Mouse (Mus musculus) embryonic facial prominence, embryonic 12.5 days (tissue): ENCODE data around the gene St6gal1. TPM values are rescaled to one million over a fixed set of nuclear protein-coding genes. Genes with fewer than 3 reads are reported as not detected.

Experiments used
- ATAC-seq: fragments of 200-750 bp; cut with Nextera tagmentation; 2 replicates; pipeline ENCODE4 v1.8.0; 2017; ENCODE audit not compliant: insufficient number of reproducible peaks, insufficient read depth, low FRiP score, low TSS enrichment
- H3K27ac ChIP-seq: fragments of 300-500 bp; sonication (generic); 2 replicates; pipeline ENCODE4 v1.5.1; 2016; ENCODE audit warnings: mild to moderate bottlenecking
- H3K27me3 ChIP-seq: fragments of 300-500 bp; sonication (generic); 2 replicates; pipeline ENCODE4 v1.6.1; 2016; ENCODE audit warnings: mild to moderate bottlenecking, moderate library complexity
- H3K36me3 ChIP-seq: fragments of 300-500 bp; sonication (generic); 2 replicates; pipeline ENCODE4 v1.6.1; 2016; ENCODE audit warnings: mild to moderate bottlenecking
- H3K4me1 ChIP-seq: fragments of 300-500 bp; sonication (generic); 2 replicates; pipeline ENCODE4 v1.6.1; 2016
- H3K4me2 ChIP-seq: fragments of 300-500 bp; sonication (generic); replicated peaks from 2 replicates; pipeline ENCODE4 v1.6.1; 2016; ENCODE audit warnings: mild to moderate bottlenecking, moderate library complexity
- H3K4me3 ChIP-seq: fragments of 300-500 bp; sonication (generic); 2 replicates; pipeline ENCODE4 v1.5.1; 2016; ENCODE audit warnings: mild to moderate bottlenecking
- H3K9ac ChIP-seq: fragments of 300-500 bp; sonication (generic); 2 replicates; pipeline ENCODE4 v1.6.1; 2016; ENCODE audit warnings: mild to moderate bottlenecking, moderate library complexity
- H3K9me3 ChIP-seq: fragments of 300-500 bp; sonication (generic); 2 replicates; pipeline ENCODE4 v1.6.1; 2016; ENCODE audit warnings: mild to moderate bottlenecking, moderate library complexity
- WGBS: fragments of 180-500 bp; shearing (Covaris S2); methylation state at CpG from one replicate; pipeline ENCODE4 v1.1.7; 2016; 5-methylcytosine and 5-hydroxymethylcytosine counted together
- polyA plus RNA-seq: library from polyadenylated mRNA; unstranded; fragments of >200 nt; fragmentation: Nextera tagmentation; extraction: Ambion mirVana; gene quantifications from 2 replicates; pipeline ENCODE4 v1.2.1, GENCODE M21; 2016

The St6gal1 gene
- polyA plus RNA-seq, 1 experiment from 2014 or later: 31.7 TPM

DNA sequence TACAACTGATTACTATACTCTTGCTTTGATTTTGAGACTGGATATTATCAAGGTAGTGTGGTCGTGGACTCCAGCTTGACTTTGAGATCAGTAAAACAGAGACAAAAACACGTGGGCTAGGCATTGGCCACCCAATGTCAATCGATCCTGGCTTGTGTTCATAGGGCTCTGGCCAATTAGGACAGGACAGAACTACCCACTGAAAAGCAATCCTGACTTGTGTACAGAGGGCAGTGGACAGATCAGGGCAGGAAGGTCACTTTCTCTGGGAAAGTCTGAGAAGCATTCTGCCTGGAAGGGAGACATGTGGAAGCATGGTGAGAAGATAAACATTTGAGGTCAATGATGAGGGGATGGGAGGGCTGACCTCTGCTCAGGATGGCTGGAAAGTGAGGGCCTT, 69.7 kb downstream of the St6gal1 start:
- Histone ChIP-seq H3K4me3 (no peak overlapping the region), H3K36me3 (no peaks in the 10 kb centered on the region), H3K9me3 (no peaks in the 10 kb centered on the region), H3K27me3 (no peaks in the 10 kb centered on the region), H3K9ac (no peak overlapping the region), H3K4me1 (no peaks in the 10 kb centered on the region), H3K27ac (no peak overlapping the region), H3K4me2 (no peak overlapping the region)
- ATAC-seq: no peak
- WGBS: 47% methylated on average over 3 of the region's 3 CpGs

DNA sequence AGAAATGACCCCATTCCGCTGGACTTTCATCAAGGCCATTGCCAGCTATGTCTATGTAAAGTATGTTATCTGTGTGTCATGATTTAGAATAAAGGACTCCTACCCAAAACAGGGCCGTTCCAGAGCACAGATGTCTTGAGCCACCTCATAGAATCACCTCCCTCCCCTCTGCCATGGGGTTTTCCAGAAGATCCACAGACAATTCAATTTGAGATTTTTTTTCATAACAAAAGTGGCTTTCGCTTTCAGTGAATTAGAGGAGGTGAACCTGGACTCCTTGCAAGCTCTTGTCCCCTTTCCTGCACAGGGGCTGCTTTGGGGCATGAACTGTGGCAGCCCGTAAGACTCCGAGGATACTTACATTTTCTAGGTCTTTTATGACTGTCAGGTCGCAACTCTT, 70.2 kb downstream of the St6gal1 start:
- H3K9me3 ChIP-seq: no peaks in the 10 kb centered on the region
- H3K36me3 ChIP-seq: no peaks in the 10 kb centered on the region
- H3K4me3 ChIP-seq: no peak overlapping the region
- 88% methylated on average over 6 of the region's 6 CpGs for WGBS
- H3K4me2 ChIP-seq: no peak overlapping the region
- H3K27ac ChIP-seq: no peak overlapping the region
- no peaks in the 10 kb centered on the region for H3K27me3 ChIP-seq
- H3K4me1 ChIP-seq: no peaks in the 10 kb centered on the region
- H3K9ac ChIP-seq: no peak overlapping the region
- no peak for ATAC-seq

DNA sequence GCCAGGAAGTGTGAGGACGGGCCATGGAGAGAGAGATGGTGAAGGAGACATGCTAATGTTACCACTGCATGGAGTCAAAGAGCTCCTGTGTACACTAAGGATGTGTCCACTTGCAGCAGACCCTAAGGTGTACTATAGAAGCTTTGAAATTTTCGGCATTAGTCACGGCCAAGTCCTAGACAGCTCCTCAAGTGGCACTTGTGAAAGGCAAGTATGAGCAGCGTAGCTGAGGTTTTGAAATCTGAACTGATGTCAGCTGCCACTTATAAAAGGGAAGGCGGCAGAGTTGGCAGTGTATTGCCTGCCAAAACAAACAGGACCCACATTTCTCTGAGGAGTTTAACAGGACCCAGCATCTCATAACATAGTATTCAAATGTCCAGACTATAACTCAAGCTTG, 71.2 kb downstream of the St6gal1 start:
- ATAC-seq: no peak
- Histone ChIP-seq H3K36me3 (no peaks in the 10 kb centered on the region), H3K4me2 (no peak overlapping the region), H3K9ac (no peak overlapping the region), H3K4me3 (no peak overlapping the region), H3K27ac (no peak overlapping the region), H3K27me3 (no peaks in the 10 kb centered on the region), H3K4me1 (no peaks in the 10 kb centered on the region), H3K9me3 (no peaks in the 10 kb centered on the region)
- whole genome bisulfite sequencing: 71% methylated on average over 5 of the region's 5 CpGs

DNA sequence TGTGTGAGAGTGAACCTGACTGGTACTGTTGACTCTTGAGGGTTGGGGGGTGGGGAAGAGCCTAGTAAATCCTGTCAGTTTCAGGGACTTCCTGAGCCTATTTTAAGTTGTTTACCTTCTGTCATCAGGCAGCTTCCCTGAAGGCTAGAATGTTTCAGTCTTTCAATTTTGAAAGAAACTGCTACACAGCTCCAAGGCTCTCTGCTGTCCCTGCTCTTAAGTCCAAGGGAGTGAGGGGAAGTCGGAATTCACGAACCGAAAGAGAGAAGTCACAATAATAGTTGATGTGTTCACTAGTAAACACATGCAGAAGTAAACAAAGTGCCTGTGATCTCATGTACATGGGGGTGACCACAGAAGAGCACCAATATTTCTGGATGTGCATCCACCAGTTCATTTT, 72.2 kb downstream of the St6gal1 start:
- no peaks in the 10 kb centered on the region for H3K36me3 ChIP-seq
- no peak overlapping the region for H3K9ac ChIP-seq
- no peaks in the 10 kb centered on the region for H3K27me3 ChIP-seq
- no peak overlapping the region for H3K4me2 ChIP-seq
- H3K9me3 ChIP-seq: no peaks in the 10 kb centered on the region
- H3K4me3 ChIP-seq: no peak overlapping the region
- H3K4me1 ChIP-seq: no peaks in the 10 kb centered on the region
- ATAC-seq: no peak
- H3K27ac ChIP-seq: no peak overlapping the region
- 90% methylated on average over 3 of the region's 3 CpGs for WGBS

DNA sequence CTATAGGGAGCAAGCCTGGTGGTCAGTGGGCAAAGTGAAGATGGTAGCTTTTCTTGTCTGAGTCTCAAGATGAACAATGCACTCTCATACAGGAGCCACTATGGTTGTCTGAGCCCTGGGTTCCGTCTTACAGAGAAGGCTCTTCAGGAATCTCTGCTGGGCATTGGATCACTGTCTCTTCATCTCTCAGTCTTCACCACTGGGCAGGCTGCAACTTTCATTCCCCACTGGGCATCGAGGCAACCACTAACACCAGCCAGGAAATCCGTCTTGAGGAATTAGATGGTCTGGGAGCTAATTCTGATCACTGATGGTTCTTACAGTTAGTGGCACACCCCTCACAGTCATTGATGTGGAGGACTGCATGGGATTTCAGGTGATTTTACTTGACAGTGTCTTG, 73.9 kb downstream of the St6gal1 start:
- H3K27me3 ChIP-seq: no peaks in the 10 kb centered on the region
- H3K4me3 ChIP-seq: no peak overlapping the region
- ATAC-seq: no peak
- no peaks in the 10 kb centered on the region for H3K4me1 ChIP-seq
- no peaks in the 10 kb centered on the region for H3K36me3 ChIP-seq
- no peak overlapping the region for H3K9ac ChIP-seq
- no peak overlapping the region for H3K27ac ChIP-seq
- no peak overlapping the region for H3K4me2 ChIP-seq
- H3K9me3 ChIP-seq: no peaks in the 10 kb centered on the region
- WGBS: 84% methylated on average over 3 of the region's 3 CpGs

DNA sequence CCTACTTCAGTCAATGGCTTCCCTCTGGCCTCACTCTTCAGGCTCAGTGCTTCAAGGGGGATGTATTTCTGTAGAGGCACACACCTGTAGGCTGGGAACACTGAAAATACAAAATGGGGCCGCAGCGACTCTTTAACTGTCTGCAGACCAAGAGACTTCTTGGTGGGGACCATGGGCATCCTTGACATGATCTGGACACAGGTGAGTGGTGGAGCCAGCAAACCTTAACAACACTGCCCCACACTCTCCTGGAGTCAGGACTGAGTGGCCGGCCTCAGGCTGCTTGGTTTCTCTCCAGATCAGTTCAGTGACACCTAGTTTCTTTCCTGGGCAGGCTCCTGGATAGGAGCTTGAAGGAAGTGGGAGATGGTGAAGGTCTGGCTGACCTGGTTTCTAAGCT, 74.4 kb downstream of the St6gal1 start:
- H3K4me1 ChIP-seq: no peaks in the 10 kb centered on the region
- no peaks in the 10 kb centered on the region for H3K27me3 ChIP-seq
- no peak overlapping the region for H3K4me3 ChIP-seq
- WGBS: 95% methylated on average over 3 of the region's 3 CpGs
- no peak for ATAC-seq
- H3K27ac ChIP-seq: no peak overlapping the region
- no peak overlapping the region for H3K9ac ChIP-seq
- no peak overlapping the region for H3K4me2 ChIP-seq
- no peaks in the 10 kb centered on the region for H3K36me3 ChIP-seq
- H3K9me3 ChIP-seq: no peaks in the 10 kb centered on the region

DNA sequence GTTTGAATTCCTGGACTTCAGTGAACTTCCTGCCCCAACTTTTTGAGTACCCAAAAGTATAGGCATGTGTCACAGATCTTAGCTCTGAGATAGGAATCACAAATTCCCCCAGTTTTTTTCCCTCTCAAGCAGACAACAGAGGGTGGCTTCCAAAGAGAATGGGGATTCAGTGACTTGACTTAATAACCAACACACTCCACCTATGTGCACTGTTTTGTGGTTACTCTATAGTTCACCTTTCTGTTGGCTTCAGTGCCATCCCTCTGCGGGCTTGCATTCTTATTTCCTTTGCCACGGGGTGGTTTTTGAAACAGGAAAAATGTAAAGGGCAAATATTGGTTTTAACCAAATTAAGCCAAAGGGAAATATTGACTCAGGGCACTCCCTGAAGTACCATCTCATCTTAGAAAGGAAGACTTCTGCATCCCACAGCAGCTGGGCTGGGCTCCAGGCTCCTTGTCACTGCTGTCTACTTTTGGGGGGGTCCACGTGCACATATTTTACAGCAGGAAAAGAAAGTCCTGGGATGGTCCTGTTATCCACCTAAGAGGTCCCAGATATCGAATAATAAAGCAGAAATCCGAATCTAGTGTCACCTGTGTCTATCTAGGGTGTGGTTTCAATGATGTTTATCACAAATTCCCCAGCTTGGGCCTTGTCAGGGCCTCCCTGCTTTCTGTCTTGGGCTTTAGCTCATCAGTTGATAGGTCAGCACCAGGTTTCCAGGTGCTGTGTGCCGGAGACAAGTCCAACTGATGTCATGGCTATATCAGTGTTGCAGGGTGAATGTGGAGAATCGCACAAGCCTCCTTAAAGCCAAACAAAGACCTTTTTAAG, 75.6 kb downstream of the St6gal1 start:
- WGBS: 77% methylated on average over 7 of the region's 7 CpGs
- Histone ChIP-seq H3K4me3 (no peak overlapping the region), H3K4me1 (no peaks in the 10 kb centered on the region), H3K36me3 (no peaks in the 10 kb centered on the region), H3K27me3 (no peaks in the 10 kb centered on the region), H3K9ac (no peak overlapping the region), H3K9me3 (no peaks in the 10 kb centered on the region), H3K27ac (no peak overlapping the region), H3K4me2 (no peak overlapping the region)
- ATAC-seq: no peak

DNA sequence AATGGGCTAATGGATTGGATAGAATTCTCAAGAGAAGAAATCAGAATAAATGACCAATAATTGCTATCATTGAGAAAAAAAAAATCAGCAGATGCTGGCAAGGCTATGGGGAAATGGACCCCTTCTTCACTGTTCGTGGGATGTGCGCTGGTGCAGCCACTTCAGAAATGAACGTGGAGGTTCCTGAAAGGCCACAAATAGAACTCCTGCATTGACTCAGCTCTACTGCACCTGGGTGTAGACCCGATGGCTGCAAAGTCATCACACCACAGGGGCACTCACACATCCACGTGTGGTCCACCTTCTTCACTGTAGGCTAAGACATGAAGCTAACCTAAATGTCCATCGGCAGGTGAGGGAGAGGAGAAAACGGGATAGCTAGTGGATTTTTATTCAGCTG, 77.2 kb downstream of the St6gal1 start:
- Histone ChIP-seq H3K9ac (no peak overlapping the region), H3K9me3 (no peaks in the 10 kb centered on the region), H3K36me3 (peaks cover 6% of the 10 kb centered on the region; the same call in 1 of the 2 replicates), H3K4me3 (no peak overlapping the region), H3K4me1 (no peaks in the 10 kb centered on the region), H3K27ac (no peak overlapping the region), H3K4me2 (no peak overlapping the region), H3K27me3 (no peaks in the 10 kb centered on the region)
- ATAC-seq: no peak
- 88% methylated on average over 7 of the region's 7 CpGs for WGBS

DNA sequence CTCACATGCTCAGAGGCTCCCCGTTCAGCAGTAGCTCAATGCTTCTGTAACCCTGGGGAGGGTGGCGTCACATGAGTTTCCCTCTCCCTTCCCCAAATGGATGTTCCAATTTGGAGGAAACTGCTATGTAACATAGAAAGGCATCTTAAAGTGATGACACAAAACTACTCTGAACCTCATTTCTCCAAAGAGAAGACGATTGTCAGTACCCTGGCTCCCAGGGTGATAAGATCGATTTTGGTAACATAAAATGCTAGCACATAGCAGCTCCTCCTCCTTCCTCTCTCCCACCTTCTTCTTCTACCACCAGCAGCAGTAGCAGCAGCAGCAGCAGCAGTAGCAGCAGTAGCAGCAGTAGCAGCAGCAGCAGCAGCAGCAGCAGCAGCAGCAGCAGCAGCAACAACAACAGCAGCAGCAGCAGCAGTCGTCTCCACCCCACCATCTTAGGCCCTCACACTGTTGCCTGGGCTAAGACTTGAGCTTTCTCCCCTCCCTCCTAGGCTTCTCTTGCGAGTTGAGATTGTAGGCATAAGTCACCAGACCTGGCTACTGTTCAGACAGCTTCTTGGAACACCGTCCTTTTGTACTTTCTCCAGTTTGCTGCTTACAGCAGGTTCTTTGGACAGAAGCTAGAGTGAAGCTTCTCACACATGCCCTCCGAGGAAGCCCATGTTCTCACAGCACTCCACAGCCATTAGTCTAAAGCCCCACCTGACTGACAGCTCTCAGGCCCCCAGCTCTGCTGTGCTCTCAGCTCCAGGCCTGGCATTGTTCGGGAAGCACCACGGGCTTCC, 81.5 kb downstream of the St6gal1 start:
- no peak overlapping the region for H3K4me2 ChIP-seq
- no peak overlapping the region for H3K27ac ChIP-seq
- H3K36me3 ChIP-seq: peaks cover 6% of the 10 kb centered on the region; the same call in 1 of the 2 replicates
- no peak overlapping the region for H3K4me3 ChIP-seq
- H3K27me3 ChIP-seq: no peaks in the 10 kb centered on the region
- no peak for ATAC-seq
- 72% methylated on average over 10 of the region's 10 CpGs for WGBS
- H3K9me3 ChIP-seq: no peaks in the 10 kb centered on the region
- no peak overlapping the region for H3K9ac ChIP-seq
- H3K4me1 ChIP-seq: no peaks in the 10 kb centered on the region

DNA sequence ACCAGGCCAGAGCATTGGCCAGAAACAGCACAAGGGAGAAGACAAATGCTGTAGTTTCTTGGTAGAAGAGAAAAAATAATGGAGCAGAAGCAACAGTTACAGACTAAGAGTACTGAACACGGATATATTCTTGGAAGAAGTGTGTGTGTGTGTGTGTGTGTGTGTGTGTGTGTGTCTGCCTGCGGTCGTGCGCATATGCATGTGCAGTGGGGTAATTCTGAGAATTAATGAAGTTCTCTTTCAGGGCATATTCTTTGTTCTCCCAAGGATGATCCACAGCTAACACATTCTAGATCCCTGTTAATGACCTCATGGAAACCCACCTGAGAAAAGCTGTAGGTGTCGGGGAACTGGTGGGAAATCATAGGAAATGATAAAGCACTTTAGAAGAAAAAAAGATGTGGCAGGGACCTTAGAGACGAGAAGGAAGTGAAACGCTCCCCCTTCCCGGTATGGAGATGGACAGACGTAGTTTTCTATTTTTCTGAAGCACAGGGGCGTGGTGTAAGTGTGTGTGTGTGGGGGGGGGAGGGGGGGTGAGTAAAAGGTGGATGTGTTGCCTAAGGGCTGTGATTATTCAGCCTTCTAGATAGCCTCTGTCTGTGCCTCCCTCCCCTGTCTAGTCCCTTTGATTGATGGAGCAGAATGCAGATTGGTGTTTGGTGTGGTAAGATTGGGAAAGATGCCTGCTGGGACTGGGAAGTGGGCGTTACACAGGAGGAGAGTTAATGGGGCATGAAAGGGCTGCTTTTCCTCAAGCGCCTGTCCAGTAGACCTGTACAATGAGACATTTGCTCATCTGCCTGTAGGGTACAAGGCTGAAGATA, 82.8 kb downstream of the St6gal1 start:
- Histone ChIP-seq H3K27me3 (no peaks in the 10 kb centered on the region), H3K4me2 (no peak overlapping the region), H3K27ac (no peak overlapping the region), H3K36me3 (peaks cover 6% of the 10 kb centered on the region; the same call in 1 of the 2 replicates), H3K4me1 (no peaks in the 10 kb centered on the region), H3K9ac (no peak overlapping the region), H3K4me3 (no peak overlapping the region), H3K9me3 (no peaks in the 10 kb centered on the region)
- 67% methylated on average over 12 of the region's 12 CpGs for WGBS
- ATAC-seq: no peak

DNA sequence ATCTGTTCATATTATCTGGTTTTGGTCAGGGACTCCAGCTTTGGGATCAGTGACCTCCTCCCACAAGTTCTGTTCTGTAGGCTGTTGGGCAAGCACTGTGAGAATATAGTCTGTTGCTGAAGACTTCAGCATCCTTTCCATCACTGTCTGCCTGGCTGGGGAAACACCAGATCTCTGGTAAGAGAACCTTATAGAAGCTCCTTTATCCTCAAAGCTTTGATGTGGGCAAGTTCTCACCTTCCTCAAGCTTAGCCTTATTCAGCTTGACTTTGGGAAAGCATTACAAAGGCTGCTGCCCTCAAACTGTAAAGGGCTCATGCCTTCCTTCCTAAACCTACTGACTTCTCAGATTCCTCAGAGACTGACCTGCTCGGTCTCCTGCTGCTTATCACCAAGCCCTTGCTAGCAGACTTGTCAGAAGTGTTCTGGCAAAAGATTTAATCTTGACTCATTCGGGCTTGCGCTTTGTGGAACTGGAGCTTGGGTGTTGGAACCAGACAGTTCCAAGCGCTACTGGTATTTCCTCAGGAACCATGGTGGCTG, 83.5 kb downstream of the St6gal1 start:
- H3K36me3 ChIP-seq: peaks cover 6% of the 10 kb centered on the region; the same call in 1 of the 2 replicates
- H3K9ac ChIP-seq: no peak overlapping the region
- 72% methylated on average over 4 of the region's 4 CpGs for WGBS
- no peaks in the 10 kb centered on the region for H3K9me3 ChIP-seq
- H3K27me3 ChIP-seq: no peaks in the 10 kb centered on the region
- no peak for ATAC-seq
- H3K4me2 ChIP-seq: no peak overlapping the region
- H3K27ac ChIP-seq: no peak overlapping the region
- no peaks in the 10 kb centered on the region for H3K4me1 ChIP-seq
- no peak overlapping the region for H3K4me3 ChIP-seq
